Mouse (Mus musculus) G1E (cell line): ENCODE results near the gene Olfr734.

ENCODE experiments used
- CTCF ChIP-seq: IDR thresholded peaks from 2 replicates; pipeline ENCODE4 v1.5.1; 2012; ENCODE audit warnings: low read depth, low read length, inconsistent platforms, mixed read lengths
- GATA1 ChIP-seq: IDR thresholded peaks from 2 replicates; pipeline ENCODE4 v1.6.1; 2012; ENCODE audit warnings: borderline replicate concordance, low read length, inconsistent platforms, mixed read lengths
- GATA2 ChIP-seq: IDR thresholded peaks from 2 replicates; pipeline ENCODE4 v1.6.1; 2012; ENCODE audit warnings: low read depth, low read length, inconsistent platforms, borderline replicate concordance
- POLR2AphosphoS5 ChIP-seq: IDR thresholded peaks from 2 replicates; pipeline ENCODE4 v1.6.1; 2012; ENCODE audit warnings: low read depth, low read length, inconsistent platforms; ENCODE audit not compliant: insufficient replicate concordance
- TAL1 ChIP-seq: conservative IDR thresholded peaks from 2 replicates; pipeline ENCODE4 v1.6.1; 2012; ENCODE audit warnings: low read depth, low read length, inconsistent platforms, mixed read lengths

GRCm38 (mm10) chr14:50301422-50301821, 25.1 kb downstream of the Olfr734 start, which contains the start of gene Olfr733:
- no peak for TF ChIP-seq CTCF
- no peak for TF ChIP-seq GATA1
- TF ChIP-seq TAL1 = no peak
- no peak for TF ChIP-seq POLR2AphosphoS5
- TF ChIP-seq GATA2 = no peak
